Mouse (Mus musculus): ENCODE data around the gene Uri1.

DNA sequence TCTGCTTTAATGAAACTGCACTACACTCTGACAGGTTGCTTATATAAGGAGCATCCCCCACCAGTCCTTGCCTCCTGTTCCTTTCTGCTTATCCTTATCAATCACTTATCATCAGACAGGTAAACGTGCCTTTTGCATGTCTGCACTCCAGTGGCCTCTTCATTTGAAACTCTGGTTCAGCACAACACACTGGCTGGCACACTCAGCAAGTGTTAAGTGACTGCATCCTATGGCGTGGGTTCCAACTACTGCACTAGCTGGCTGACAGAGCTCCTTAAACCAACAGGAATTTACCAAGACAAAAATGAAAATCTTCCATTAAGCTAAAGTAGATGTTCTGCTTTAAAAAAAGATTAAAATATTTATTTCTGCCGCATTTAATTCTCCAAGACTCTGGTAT, 9.4 kb downstream of the Uri1 start:
- no peak for TF ChIP-seq POLR2A (IDR thresholded peaks at IDR 0.05; ENCODE audit: insufficient read depth, low read length)
- TF ChIP-seq CTCF (IDR thresholded peaks at IDR 0.05; ENCODE audit: low read depth, low read length): no peak
